Mouse (Mus musculus) embryonic facial prominence, embryonic 13.5 days (tissue): ENCODE measurements around the gene Hbb-bs. TPM values are rescaled to one million over a fixed set of nuclear protein-coding genes. Genes with fewer than 3 reads are reported as not detected.
"Not testable (repeated sequence)": the region's sequence is repeated elsewhere in the genome, so short reads cannot be mapped to it uniquely, and the experiment has no call there.

ENCODE experiments used
- ATAC-seq: fragments of 200-750 bp; cut with Nextera tagmentation; 2 replicates; pipeline ENCODE4 v1.8.0; 2017; ENCODE audit warnings: low read depth; ENCODE audit not compliant: insufficient number of reproducible peaks, insufficient read depth, low FRiP score, low TSS enrichment
- H3K27ac ChIP-seq: fragments of 300-500 bp; sonication (generic); 2 replicates; pipeline ENCODE4 v1.5.1; 2015; ENCODE audit warnings: moderate library complexity, mild to moderate bottlenecking, inconsistent platforms
- H3K27me3 ChIP-seq: fragments of 300-500 bp; sonication (generic); 2 replicates; pipeline ENCODE4 v1.6.1; 2015; ENCODE audit warnings: mild to moderate bottlenecking, inconsistent platforms
- H3K36me3 ChIP-seq: fragments of 300-500 bp; sonication (generic); 2 replicates; pipeline ENCODE4 v1.6.1; 2015; ENCODE audit warnings: mild to moderate bottlenecking, inconsistent platforms
- H3K4me1 ChIP-seq: fragments of 300-500 bp; sonication (generic); 2 replicates; pipeline ENCODE4 v1.6.1; 2015; ENCODE audit warnings: inconsistent platforms
- H3K4me2 ChIP-seq: fragments of 300-500 bp; sonication (generic); 2 replicates; pipeline ENCODE4 v1.6.1; 2015; ENCODE audit warnings: moderate library complexity, mild to moderate bottlenecking, inconsistent platforms
- H3K4me3 ChIP-seq: fragments of 300-500 bp; sonication (generic); 2 replicates; pipeline ENCODE4 v1.5.1; 2015; ENCODE audit warnings: mild to moderate bottlenecking, inconsistent platforms
- H3K9ac ChIP-seq: fragments of 300-500 bp; sonication (generic); 2 replicates; pipeline ENCODE4 v1.6.1; 2015; ENCODE audit warnings: mild to moderate bottlenecking, inconsistent platforms
- H3K9me3 ChIP-seq: fragments of 300-500 bp; sonication (generic); 2 replicates; pipeline ENCODE4 v1.6.1; 2016; ENCODE audit warnings: inconsistent platforms
- WGBS: fragments of 180-500 bp; shearing (Covaris S2); methylation state at CpG from one replicate; pipeline ENCODE4 v1.1.7; 2015; ENCODE audit warnings: mixed read lengths; 5-methylcytosine and 5-hydroxymethylcytosine counted together
- polyA plus RNA-seq: library from polyadenylated mRNA; unstranded; fragments of >200 nt; fragmentation: Nextera tagmentation; extraction: Ambion mirVana; gene quantifications from 2 replicates; pipeline ENCODE4 v1.2.1, GENCODE M21; 2015

The Hbb-bs gene
- polyA plus RNA-seq, 1 experiment from 2014 or later = 2,604 TPM

- Histone ChIP-seq H3K27ac (no peak within 1 kb of the TSS), H3K4me1 (no peaks in the 10 kb centered on the region), H3K9me3 (no peaks in the 10 kb centered on the region), H3K36me3 (no peaks in the 10 kb centered on the region), H3K9ac (no peak within 1 kb of the TSS), H3K4me2 (no peak within 1 kb of the TSS), H3K27me3 (no peaks in the 10 kb centered on the region), H3K4me3 (no peak within 1 kb of the TSS)
- ATAC-seq = no peak
- WGBS = 84% methylated on average over 2 of the region's 2 CpGs
These were observed 15.1 kb upstream of the Hbb-bs start, which contains the start of gene Hbb-bh1 for GRCm38 (mm10) chr7:103843034-103843433. Gene Hbb-bh1 (minus strand): TSS chr7:103843164.

DNA sequence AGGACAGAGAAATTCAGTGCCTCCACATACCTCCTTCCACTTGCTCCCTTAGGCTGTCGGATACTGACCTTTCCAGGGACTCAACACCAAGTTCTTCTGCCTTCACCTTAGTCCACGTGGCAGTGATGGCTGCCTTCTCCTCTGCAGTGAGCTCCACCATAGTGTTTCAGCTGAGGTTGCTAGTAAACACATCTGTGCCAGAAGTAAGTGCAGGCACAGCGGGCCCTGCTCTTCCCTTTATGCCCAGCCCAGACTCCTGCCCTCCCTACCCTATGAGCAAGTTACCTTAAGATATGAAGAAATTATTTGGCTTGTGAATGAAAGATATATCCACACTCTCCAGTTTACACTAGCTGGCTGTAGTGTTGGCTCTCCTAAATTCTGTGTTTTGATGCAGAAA is 12.4 kb upstream of the Hbb-bs start, which contains the start of gene Hbb-bh2:
Gene Hbb-bh2, minus strand, starts transcription at position 253 of the 400 bp plus-strand sequence.
- Histone ChIP-seq H3K9ac (no peak within 1 kb of the TSS), H3K36me3 (no peaks in the 10 kb centered on the region), H3K27me3 (no peaks in the 10 kb centered on the region), H3K9me3 (no peaks in the 10 kb centered on the region), H3K4me3 (no peak within 1 kb of the TSS), H3K4me2 (no peak within 1 kb of the TSS), H3K4me1 (no peaks in the 10 kb centered on the region), H3K27ac (no peak within 1 kb of the TSS)
- 67% methylated on average over 3 of the region's 3 CpGs for WGBS
- no peak for ATAC-seq

GRCm38 (mm10) chr7:103827139-103827538 is 757 bp downstream of the Hbb-bs start:
- H3K27ac ChIP-seq, H3K4me2 ChIP-seq, H3K4me3 ChIP-seq, H3K36me3 ChIP-seq, H3K9me3 ChIP-seq, H3K9ac ChIP-seq, H3K27me3 ChIP-seq, H3K4me1 ChIP-seq, ATAC-seq: not testable (repeated sequence)
- no CpG with 5 or more reads among the region's 2 CpGs for WGBS

GRCm38 (mm10) chr7:103826255-103826887 is 1.5 kb downstream of the Hbb-bs start:
- Histone ChIP-seq H3K27ac (no peak overlapping the region), H3K9ac (no peak overlapping the region), H3K36me3 (no peaks in the 10 kb centered on the region), H3K4me3 (no peak overlapping the region), H3K27me3 (no peaks in the 10 kb centered on the region), H3K4me1 (no peaks in the 10 kb centered on the region), H3K9me3 (no peaks in the 10 kb centered on the region), H3K4me2 (no peak overlapping the region)
- WGBS = 48% methylated on average over 3 of the region's 3 CpGs
- no peak for ATAC-seq

GRCm38 (mm10) chr7:103825536-103826254 is 2.2 kb downstream of the Hbb-bs start:
- Histone ChIP-seq H3K4me1 (no peaks in the 10 kb centered on the region), H3K27me3 (no peaks in the 10 kb centered on the region), H3K4me3 (no peak overlapping the region), H3K4me2 (no peak overlapping the region), H3K27ac (no peak overlapping the region), H3K9ac (no peak overlapping the region), H3K36me3 (no peaks in the 10 kb centered on the region), H3K9me3 (no peaks in the 10 kb centered on the region)
- ATAC-seq = no peak
- WGBS = 87% methylated on average over 3 of the region's 3 CpGs

- no peak overlapping the region for H3K27ac ChIP-seq
- H3K27me3 ChIP-seq = no peaks in the 10 kb centered on the region
- no peak overlapping the region for H3K9ac ChIP-seq
- no peaks in the 10 kb centered on the region for H3K9me3 ChIP-seq
- no peak overlapping the region for H3K4me3 ChIP-seq
- 76% methylated on average over 2 of the region's 2 CpGs for WGBS
- no peaks in the 10 kb centered on the region for H3K4me1 ChIP-seq
- no peaks in the 10 kb centered on the region for H3K36me3 ChIP-seq
- ATAC-seq = no peak
- no peak overlapping the region for H3K4me2 ChIP-seq
These were observed 3.3 kb downstream of the Hbb-bs start for GRCm38 (mm10) chr7:103824597-103824996.

- H3K4me2 ChIP-seq, H3K9me3 ChIP-seq, H3K27ac ChIP-seq, ATAC-seq, H3K9ac ChIP-seq, H3K36me3 ChIP-seq, H3K4me1 ChIP-seq, H3K27me3 ChIP-seq, H3K4me3 ChIP-seq: not testable (repeated sequence)
- 67% methylated on average over 1 of the region's 2 CpGs for WGBS
These were observed 12.8 kb downstream of the Hbb-bs start for GRCm38 (mm10) chr7:103815085-103815484.

GRCm38 (mm10) chr7:103813766-103814165 is 14.1 kb downstream of the Hbb-bs start, which contains the start of gene Hbb-bt:
Gene Hbb-bt (minus strand): TSS chr7:103813996.
- ATAC-seq = no peak
- Histone ChIP-seq H3K27me3 (no peaks in the 10 kb centered on the region), H3K4me3 (no peak within 1 kb of the TSS), H3K9me3 (no peaks in the 10 kb centered on the region), H3K27ac (no peak within 1 kb of the TSS), H3K4me2 (no peak within 1 kb of the TSS), H3K36me3 (no peaks in the 10 kb centered on the region), H3K4me1 (no peaks in the 10 kb centered on the region), H3K9ac (no peak within 1 kb of the TSS)
- WGBS = 90% methylated on average over 3 of the region's 3 CpGs

- H3K27me3 ChIP-seq, H3K4me2 ChIP-seq, H3K9me3 ChIP-seq, H3K9ac ChIP-seq, H3K27ac ChIP-seq, H3K4me3 ChIP-seq, H3K4me1 ChIP-seq, H3K36me3 ChIP-seq, ATAC-seq: not testable (repeated sequence)
- WGBS = no CpG with 5 or more reads among the region's 3 CpGs
These were observed 14.7 kb downstream of the Hbb-bs start for GRCm38 (mm10) chr7:103813152-103813551.

DNA sequence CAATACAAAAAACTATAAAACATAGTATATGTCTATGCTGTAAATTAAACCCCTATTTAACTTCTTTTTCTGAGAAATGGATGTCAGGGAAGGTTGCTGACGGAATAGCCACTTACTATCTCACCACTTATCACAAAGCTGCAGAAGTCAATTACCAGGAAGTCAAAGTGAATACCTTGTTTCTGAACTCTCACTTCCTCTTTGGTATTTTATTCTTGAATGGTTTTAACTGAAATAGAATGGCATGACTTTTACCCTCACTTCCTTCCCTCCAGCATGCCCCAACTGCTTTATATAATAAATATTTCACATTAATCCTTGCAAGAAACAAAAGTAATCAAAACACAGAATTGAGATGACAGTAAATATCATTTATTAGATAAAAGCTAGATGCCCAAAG is 15.7 kb downstream of the Hbb-bs start:
- WGBS = 67% methylated on average over 1 of the region's 1 CpGs
- ATAC-seq = no peak
- Histone ChIP-seq H3K4me3 (no peak overlapping the region), H3K36me3 (no peaks in the 10 kb centered on the region), H3K9me3 (no peaks in the 10 kb centered on the region), H3K4me1 (no peaks in the 10 kb centered on the region), H3K4me2 (no peak overlapping the region), H3K27me3 (no peaks in the 10 kb centered on the region), H3K9ac (no peak overlapping the region), H3K27ac (no peak overlapping the region)

DNA sequence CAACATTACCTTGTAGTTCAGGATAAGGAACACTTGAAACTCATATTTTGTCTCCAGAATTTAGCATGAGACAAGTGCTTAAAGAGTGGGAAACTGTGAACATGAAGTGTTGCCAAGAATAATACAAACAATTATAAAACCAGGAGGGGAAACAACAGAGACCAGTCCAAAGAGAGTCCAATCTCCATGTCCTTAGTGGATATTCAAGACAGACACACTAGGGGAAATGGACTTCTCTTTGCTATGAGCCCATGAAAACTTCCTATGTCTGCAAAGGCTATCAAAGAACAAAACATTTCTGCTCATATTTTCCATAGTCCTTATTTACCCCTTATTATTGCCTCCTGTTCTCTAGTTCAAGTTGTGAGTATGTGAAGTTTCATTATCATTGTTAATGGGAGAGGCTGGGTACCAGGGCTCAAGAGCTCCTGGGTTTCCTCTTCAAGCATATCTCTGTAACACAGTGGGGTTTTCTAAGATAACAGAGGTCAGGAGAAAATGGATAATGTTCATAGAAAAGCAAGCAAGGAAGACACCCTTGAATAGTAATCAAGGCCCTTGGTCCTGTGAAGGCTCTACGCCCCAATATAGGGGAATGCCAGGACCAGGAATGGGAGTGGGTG is 16.6 kb downstream of the Hbb-bs start:
- H3K27ac ChIP-seq = no peak overlapping the region
- H3K4me3 ChIP-seq = no peak overlapping the region
- H3K9ac ChIP-seq = no peak overlapping the region
- no peaks in the 10 kb centered on the region for H3K27me3 ChIP-seq
- no peaks in the 10 kb centered on the region for H3K36me3 ChIP-seq
- no peak overlapping the region for H3K4me2 ChIP-seq
- H3K9me3 ChIP-seq = no peaks in the 10 kb centered on the region
- 88% methylated on average over 1 of the region's 1 CpGs for whole genome bisulfite sequencing
- H3K4me1 ChIP-seq = no peaks in the 10 kb centered on the region
- ATAC-seq = no peak

DNA sequence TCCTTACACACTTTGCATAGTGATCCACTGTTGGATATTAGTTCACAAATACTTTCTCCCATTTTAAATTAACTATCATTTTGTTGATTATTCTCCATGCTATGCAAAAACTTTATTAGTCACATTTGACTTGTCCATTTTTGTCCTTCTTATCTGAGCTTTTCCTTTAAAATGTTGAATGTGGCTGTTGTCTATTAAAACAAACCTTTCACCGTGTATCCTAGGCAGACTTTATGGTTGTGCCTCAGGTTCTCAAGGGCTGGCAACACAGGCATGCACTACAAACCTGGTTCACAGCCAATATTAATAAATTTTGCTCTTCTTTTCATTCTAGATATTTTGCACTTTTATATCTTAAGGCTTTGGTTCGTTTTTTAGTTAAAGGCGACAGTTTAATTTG is 17.1 kb downstream of the Hbb-bs start:
- no peaks in the 10 kb centered on the region for H3K27me3 ChIP-seq
- 76% methylated on average over 3 of the region's 3 CpGs for WGBS
- no peak for ATAC-seq
- H3K9me3 ChIP-seq = no peaks in the 10 kb centered on the region
- no peak overlapping the region for H3K9ac ChIP-seq
- no peak overlapping the region for H3K4me2 ChIP-seq
- no peaks in the 10 kb centered on the region for H3K4me1 ChIP-seq
- no peak overlapping the region for H3K4me3 ChIP-seq
- no peaks in the 10 kb centered on the region for H3K36me3 ChIP-seq
- H3K27ac ChIP-seq = no peak overlapping the region
